Mouse (Mus musculus) CH12.LX (cell line): Measurements from ENCODE around the gene Pdgfra. TPM values are rescaled to one million over a fixed set of nuclear protein-coding genes. Genes with fewer than 3 reads are reported as not detected.

Experiments
- DNase-seq: peaks from one replicate; pipeline ENCODE4 v3.0.0-alpha.2; 2013; ENCODE audit errors: extremely low read depth
- H3K27ac ChIP-seq: 2 replicates; pipeline ENCODE4 v1.5.1; 2012; ENCODE audit warnings: low read depth, mild to moderate bottlenecking, control low read depth, moderate library complexity; ENCODE audit not compliant: insufficient read depth
- H3K27me3 ChIP-seq: replicated peaks from 2 replicates; pipeline ENCODE3; 2012; ENCODE audit warnings: inconsistent platforms
- H3K36me3 ChIP-seq, 2 experiments: replicated peaks in 1 of 2; 2 replicates each; pipeline versions ENCODE3 to v1.6.1; 2012; ENCODE audit warnings: inconsistent platforms in 1 of 2, low read length in 1 of 2, mild to moderate bottlenecking in 1 of 2, mixed read lengths in 1 of 2, moderate library complexity in 1 of 2; ENCODE audit not compliant: control insufficient read depth in 1 of 2, insufficient read depth in 1 of 2
- H3K4me1 ChIP-seq, 2 experiments: 2 replicates each; pipeline ENCODE4 v1.6.1; 2012; ENCODE audit warnings: inconsistent platforms in 1 of 2, moderate library complexity in 1 of 2; ENCODE audit not compliant: insufficient read depth in 2 of 2, control insufficient read depth in 1 of 2
- H3K4me2 ChIP-seq: 2 replicates; pipeline ENCODE4 v1.6.1; 2012; ENCODE audit warnings: low read depth, mild to moderate bottlenecking, control low read depth; ENCODE audit not compliant: poor library complexity, insufficient read depth, severe bottlenecking
- H3K4me3 ChIP-seq, 3 experiments: fragments of 150-350 bp in 1 of 3; sonication (generic) in 1 of 3; replicated peaks in 1 of 3; 2 replicates each; pipeline versions ENCODE3 to v1.5.1; 2011 to 2012; ENCODE audit warnings: low read depth in 2 of 3, low read length in 2 of 3, mild to moderate bottlenecking in 2 of 3, moderate library complexity in 2 of 3, control low read depth in 1 of 3, improper control_type of control experiment in 1 of 3, inconsistent platforms in 1 of 3, mixed read lengths in 1 of 3; ENCODE audit not compliant: poor library complexity in 1 of 3
- H3K79me2 ChIP-seq: replicated peaks from 2 replicates; pipeline ENCODE4 v1.6.1; 2012; ENCODE audit warnings: mild to moderate bottlenecking, moderate library complexity; ENCODE audit not compliant: control insufficient read depth, poor library complexity, insufficient read depth, severe bottlenecking; ENCODE audit errors: extremely low read depth
- H3K9ac ChIP-seq: 2 replicates; pipeline ENCODE4 v1.6.1; 2012; ENCODE audit warnings: low read depth, mild to moderate bottlenecking, control low read depth, moderate library complexity; ENCODE audit not compliant: insufficient read depth
- H3K9me3 ChIP-seq: replicated peaks from 2 replicates; pipeline ENCODE3; 2012; ENCODE audit warnings: low read length, inconsistent platforms, mixed read lengths
- CHD2 ChIP-seq: IDR thresholded peaks from 2 replicates; pipeline ENCODE4 v1.6.1; 2011; ENCODE audit warnings: low read length, improper control_type of control experiment
- CTCF ChIP-seq, 2 experiments: IDR thresholded peaks in 1 of 2; conservative IDR thresholded peaks in 1 of 2; 2 replicates each; pipeline ENCODE4 v1.5.1; 2011 to 2012; ENCODE audit warnings: low read depth in 2 of 2, low read length in 2 of 2, improper control_type of control experiment in 1 of 2, inconsistent platforms in 1 of 2, mild to moderate bottlenecking in 1 of 2, moderate library complexity in 1 of 2
- E2F4 ChIP-seq: IDR thresholded peaks from 2 replicates; pipeline ENCODE4 v1.6.1; 2011; ENCODE audit warnings: low read depth, low read length, improper control_type of control experiment; ENCODE audit not compliant: insufficient replicate concordance
- ETS1 ChIP-seq: conservative IDR thresholded peaks from 2 replicates; pipeline ENCODE4 v1.6.1; 2012; ENCODE audit warnings: low read depth, mild to moderate bottlenecking, inconsistent platforms, low read length, improper control_type of control experiment, moderate library complexity
- GABPA ChIP-seq: IDR thresholded peaks from 2 replicates; pipeline ENCODE4 v1.6.1; 2012; ENCODE audit warnings: low read depth, low read length, improper control_type of control experiment, inconsistent platforms; ENCODE audit not compliant: insufficient replicate concordance
- IRF4 ChIP-seq: IDR thresholded peaks from 2 replicates; pipeline ENCODE4 v1.6.1; 2014; ENCODE audit warnings: low read depth, mild to moderate bottlenecking, inconsistent platforms, low read length, improper control_type of control experiment
- JUN ChIP-seq: IDR thresholded peaks from 2 replicates; pipeline ENCODE4 v1.6.1; 2011; ENCODE audit warnings: low read depth, mild to moderate bottlenecking, low read length, improper control_type of control experiment, moderate library complexity; ENCODE audit not compliant: insufficient read depth
- KAT2A ChIP-seq: IDR thresholded peaks from 2 replicates; pipeline ENCODE4 v1.6.1; 2012; ENCODE audit warnings: low read length, improper control_type of control experiment, inconsistent platforms; ENCODE audit not compliant: insufficient replicate concordance
- MYC ChIP-seq: IDR thresholded peaks from 2 replicates; pipeline ENCODE4 v1.6.1; 2011; ENCODE audit warnings: low read depth, mild to moderate bottlenecking, improper control_type of control experiment, low read length
- NELFE ChIP-seq: IDR thresholded peaks from 2 replicates; pipeline ENCODE4 v1.6.1; 2011; ENCODE audit warnings: low read depth, low read length, improper control_type of control experiment
- NRF1 ChIP-seq: IDR thresholded peaks from 2 replicates; pipeline ENCODE4 v1.6.1; 2014; ENCODE audit warnings: low read depth, mild to moderate bottlenecking, inconsistent platforms, low read length, improper control_type of control experiment, moderate library complexity
- POLR2AphosphoS2 ChIP-seq: IDR thresholded peaks from 2 replicates; pipeline ENCODE4 v1.6.1; 2011; ENCODE audit warnings: low read depth, low read length, improper control_type of control experiment
- RAD21 ChIP-seq: IDR thresholded peaks from 2 replicates; pipeline ENCODE4 v1.6.1; 2011; ENCODE audit warnings: low read depth, mild to moderate bottlenecking, low read length, improper control_type of control experiment, moderate library complexity
- SMC3 ChIP-seq: IDR thresholded peaks from 2 replicates; pipeline ENCODE4 v1.6.1; 2011; ENCODE audit warnings: low read depth, low read length, improper control_type of control experiment
- TCF12 ChIP-seq: IDR thresholded peaks from 2 replicates; pipeline ENCODE4 v1.6.1; 2014; ENCODE audit warnings: low read depth, mild to moderate bottlenecking, inconsistent platforms, low read length, improper control_type of control experiment
- USF1 ChIP-seq: IDR thresholded peaks from 2 replicates; pipeline ENCODE4 v1.6.1; 2014; ENCODE audit warnings: low read depth, mild to moderate bottlenecking, inconsistent platforms, low read length, improper control_type of control experiment
- ZC3H11A ChIP-seq: IDR thresholded peaks from 2 replicates; pipeline ENCODE4 v1.6.1; 2012; ENCODE audit warnings: low read depth, mild to moderate bottlenecking, inconsistent platforms, low read length, improper control_type of control experiment
- ZMIZ1 ChIP-seq: IDR thresholded peaks from 2 replicates; pipeline ENCODE4 v1.6.1; 2012; ENCODE audit warnings: low read depth, mild to moderate bottlenecking, inconsistent platforms, low read length, improper control_type of control experiment
- ZNF384 ChIP-seq: IDR thresholded peaks from 2 replicates; pipeline ENCODE4 v1.6.1; 2012; ENCODE audit warnings: low read depth, low read length, improper control_type of control experiment, inconsistent platforms
- dilution Hi-C: fragments of 300-500 bp; cut with MboI; formaldehyde crosslinking; loops from 2 replicates; pipeline ENCODE4 v1.14.3; 2020; ENCODE audit warnings: low sequenced_read_pairs; ENCODE audit not compliant: extremely low pct_unique_long_range_greater_than_20kb, extremely low pct_ligation_motif_present
- in situ Hi-C: fragments of 300-500 bp; cut with MboI; formaldehyde crosslinking; loops from 3 replicates; pipeline ENCODE4 v1.14.3; 2019; ENCODE audit warnings: low sequenced_read_pairs, low pct_ligation_motif_present, low pct_unique_long_range_greater_than_20kb, mixed read lengths
- polyA plus RNA-seq: library from polyadenylated mRNA; unstranded; fragments of >175 nt; gene quantifications from 2 replicates; pipeline ENCODE4 v1.2.1, GENCODE M21; 2012; ENCODE audit warnings: low read depth; ENCODE audit not compliant: insufficient read length
- total RNA-seq, 2 experiments: library from RNA; depleted of rRNA; stranded (reverse); fragments of 300-350 nt in 1 of 2; fragments of >200 nt in 1 of 2; gene quantifications; 2 replicates each; pipeline ENCODE4 v1.2.3; 2012 to 2014

Gene Pdgfra
- total and polyA plus RNA-seq, 3 experiments: 0.13 to 0.25 (median 0.13) TPM

DNA sequence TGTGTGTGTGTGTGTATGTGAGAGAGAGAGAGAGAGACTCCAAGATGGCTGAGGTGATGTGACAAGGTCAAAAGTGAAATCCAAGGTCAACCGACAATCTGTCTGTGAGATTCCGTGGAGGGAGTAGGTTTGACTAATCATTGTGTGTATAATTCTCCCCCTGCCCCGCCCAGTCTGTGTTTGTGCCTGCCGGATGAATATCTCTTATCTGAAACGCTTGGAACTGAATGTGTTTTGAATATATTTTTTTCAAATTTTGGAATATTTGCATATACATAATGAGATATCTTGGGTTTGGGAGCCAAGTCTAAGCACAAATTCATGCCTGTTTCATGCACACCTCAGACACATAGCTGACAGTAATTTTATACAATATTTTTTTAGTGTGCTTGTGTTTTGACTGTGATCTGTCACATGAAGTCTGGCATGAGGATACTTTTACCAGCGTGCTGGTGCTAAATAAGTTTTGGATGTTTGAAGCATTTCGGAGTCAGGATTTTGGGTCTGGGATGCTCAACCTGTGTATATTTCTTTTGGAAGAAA is 32.7 kb downstream of the Pdgfra start:
- Histone ChIP-seq H3K27ac (no peak overlapping the region), H3K27me3 (no peaks in the 10 kb centered on the region), H3K36me3 (no peaks in the 10 kb centered on the region), H3K9ac (no peak overlapping the region), H3K9me3 (no peaks in the 10 kb centered on the region), H3K79me2 (no peaks in the 10 kb centered on the region), H3K4me1 (peaks cover 6 to 26% of the 10 kb centered on the region in 2 experiments)
- dilution Hi-C loops: no loop called here
- DNase-seq: no peak
- TF ChIP-seq JUN: no peak
- TF ChIP-seq KAT2A: no peak
- no peak for TF ChIP-seq CTCF (conservative IDR thresholded peaks at IDR 0.05 in 1 of 2, IDR thresholded peaks at IDR 0.05 in 1 of 2; ENCODE audit: low read depth in 2 of 2, low read length in 2 of 2)
- TF ChIP-seq NRF1: no peak
- no peak for TF ChIP-seq SMC3
- no peak for TF ChIP-seq E2F4
- no peak for TF ChIP-seq MYC
- TF ChIP-seq, all 38 proteins: peak for 0
- Histone ChIP-seq H3K4me2 (no peak overlapping the region), H3K4me3 (no peak overlapping the region)
- in situ Hi-C loops: no loop called here

DNA sequence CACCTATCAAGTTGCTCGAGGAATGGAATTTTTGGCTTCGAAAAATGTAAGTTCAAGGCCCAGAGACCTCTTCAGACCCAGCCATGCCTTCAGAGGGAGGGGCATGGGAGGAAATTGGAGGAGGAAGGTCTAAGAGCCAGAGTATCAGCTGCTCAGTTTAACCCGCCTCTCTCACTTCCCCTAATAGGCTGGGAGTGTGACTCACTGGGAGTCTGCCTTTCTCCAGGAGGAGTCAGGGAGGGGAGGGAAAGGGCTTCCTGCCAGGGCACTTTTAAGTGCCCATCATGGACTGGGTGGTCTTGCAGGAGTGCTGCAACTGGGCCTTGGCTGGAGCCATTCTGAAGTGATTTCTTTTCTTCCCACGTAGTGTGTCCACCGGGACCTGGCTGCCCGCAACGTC is 33.5 kb downstream of the Pdgfra start:
- no peaks in the 10 kb centered on the region for H3K36me3 ChIP-seq
- peak; percentile 14 for DNase-seq
- H3K27ac ChIP-seq: no peak overlapping the region
- no peak overlapping the region for H3K4me2 ChIP-seq
- dilution Hi-C loops (no loop called here), in situ Hi-C loops (no loop called here)
- no peaks in the 10 kb centered on the region for H3K27me3 ChIP-seq
- no peak overlapping the region for H3K9ac ChIP-seq
- peaks cover 6 to 28% of the 10 kb centered on the region in 2 experiments for H3K4me1 ChIP-seq
- H3K79me2 ChIP-seq: no peaks in the 10 kb centered on the region
- H3K4me3 ChIP-seq: no peak overlapping the region
- no peak for TF ChIP-seq USF1
- TF ChIP-seq CHD2: no peak
- TF ChIP-seq GABPA: no peak
- TF ChIP-seq IRF4: no peak
- no peak for TF ChIP-seq ETS1
- no peak for TF ChIP-seq KAT2A
- TF ChIP-seq ZC3H11A: no peak
- no peak for TF ChIP-seq TCF12
- TF ChIP-seq ZMIZ1: no peak
- TF ChIP-seq POLR2AphosphoS2: no peak
- TF ChIP-seq ZNF384: no peak
- TF ChIP-seq NELFE: no peak
- no peak for TF ChIP-seq RAD21
- no peak for TF ChIP-seq NRF1
- TF ChIP-seq CTCF (conservative IDR thresholded peaks at IDR 0.05 in 1 of 2, IDR thresholded peaks at IDR 0.05 in 1 of 2; ENCODE audit: low read depth in 2 of 2, low read length in 2 of 2): no peak
- H3K9me3 ChIP-seq: no peaks in the 10 kb centered on the region
